Mouse (Mus musculus): ENCODE results near the gene Brd3. TPM values are rescaled to one million over a fixed set of nuclear protein-coding genes. Genes with fewer than 3 reads are reported as not detected.
A peak's percentile ranks its signal among the peaks of the same experiment; 100 is the strongest.

The Brd3 gene
- polyA plus RNA-seq, 1 experiment from 2014 or later, result 98.6 TPM

DNA sequence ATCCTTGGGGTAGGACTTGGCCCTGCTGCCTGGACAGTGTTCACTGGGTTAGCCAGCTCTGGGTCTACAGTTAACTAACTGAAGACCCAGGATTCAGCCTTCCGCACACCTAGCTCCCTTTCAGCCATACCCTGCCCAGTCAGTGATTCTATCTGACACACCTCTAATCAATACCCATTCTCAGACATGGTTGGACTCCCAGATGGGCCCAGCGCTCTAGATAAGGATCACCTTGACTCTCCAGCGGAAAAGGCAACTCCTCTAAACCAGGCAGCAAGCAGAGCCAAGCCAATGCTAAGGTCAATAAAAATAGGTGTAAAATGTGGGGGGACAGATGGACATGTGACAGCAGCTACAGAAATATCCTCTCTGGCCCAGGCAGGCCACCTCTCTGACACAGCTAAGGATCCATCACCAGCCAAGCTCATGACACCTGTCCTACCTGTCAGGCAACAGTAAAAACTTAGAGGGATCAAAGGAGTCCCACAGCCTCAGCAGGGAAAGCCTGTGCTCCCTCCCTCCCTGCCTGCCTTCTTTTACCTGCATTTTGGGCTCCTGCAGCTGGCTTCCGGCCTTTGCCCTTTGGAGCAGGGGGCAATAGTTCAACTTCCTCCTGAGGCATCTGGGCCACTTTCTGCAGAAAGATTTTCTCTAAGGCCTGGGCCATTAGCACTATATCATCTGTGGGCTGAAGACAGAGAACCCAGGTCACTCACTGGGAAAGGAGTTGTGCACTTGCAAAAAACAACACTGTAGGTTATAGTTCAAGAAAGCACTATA is 45.4 kb downstream of the Brd3 start:
- no peak overlapping the region for H3K9ac ChIP-seq (replicated peaks)
- peaks cover 3% of the 10 kb centered on the region; the same call in 1 of the 2 replicates for H3K4me1 ChIP-seq
- H3K4me3 ChIP-seq (replicated peaks), result no peak overlapping the region
- no peaks in the 10 kb centered on the region for H3K27me3 ChIP-seq (replicated peaks)
- H3K4me2 ChIP-seq, result no peak overlapping the region
- no peak overlapping the region for H3K27ac ChIP-seq (replicated peaks)
- H3K36me3 ChIP-seq, result peaks cover 69% of the 10 kb centered on the region
- H3K9me3 ChIP-seq (replicated peaks), result no peaks in the 10 kb centered on the region
- WGBS, result 91% methylated on average over 4 of the region's 4 CpGs
- ATAC-seq (ENCODE audit: low FRiP score), result no peak

GRCm38 (mm10) chr2:27460651-27461050 is 46.8 kb downstream of the Brd3 start:
- Histone ChIP-seq H3K4me2 (no peak overlapping the region), H3K4me3 (replicated peaks) (no peak overlapping the region), H3K27me3 (replicated peaks) (no peaks in the 10 kb centered on the region), H3K9me3 (replicated peaks) (no peaks in the 10 kb centered on the region), H3K4me1 (no peaks in the 10 kb centered on the region), H3K27ac (replicated peaks) (no peak overlapping the region), H3K9ac (replicated peaks) (no peak overlapping the region), H3K36me3 (peaks cover 82% of the 10 kb centered on the region)
- no peak for ATAC-seq (ENCODE audit: low FRiP score)
- WGBS, result 72% methylated on average over 9 of the region's 9 CpGs

DNA sequence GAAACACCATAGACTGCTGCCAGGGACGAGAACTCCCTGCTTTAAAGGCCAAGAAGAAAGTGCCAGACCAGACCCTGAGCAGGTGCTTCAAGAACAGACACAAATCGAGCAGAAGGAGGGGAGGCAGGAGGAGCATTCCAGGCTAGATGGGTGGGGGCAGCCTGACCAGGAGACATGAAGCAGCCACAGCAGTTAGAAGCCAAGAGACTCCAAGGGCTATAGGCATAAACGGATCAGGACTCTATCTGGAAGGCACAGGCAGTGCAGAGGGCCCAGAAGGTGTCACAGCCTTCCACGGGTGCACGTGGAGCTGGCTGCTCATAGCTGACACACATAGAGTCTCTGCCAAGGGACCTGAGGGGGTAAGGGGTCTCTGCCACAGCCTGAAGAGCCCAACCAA is 47.3 kb downstream of the Brd3 start:
- Histone ChIP-seq H3K36me3 (peaks cover 85% of the 10 kb centered on the region), H3K4me1 (no peaks in the 10 kb centered on the region), H3K4me3 (replicated peaks) (no peak overlapping the region)

GRCm38 (mm10) chr2:27459735-27460134 is 47.7 kb downstream of the Brd3 start:
- Histone ChIP-seq H3K27ac (replicated peaks) (no peak overlapping the region), H3K36me3 (peaks cover 86% of the 10 kb centered on the region), H3K27me3 (replicated peaks) (no peaks in the 10 kb centered on the region), H3K4me3 (replicated peaks) (no peak overlapping the region), H3K4me2 (no peak overlapping the region), H3K9ac (replicated peaks) (no peak overlapping the region), H3K9me3 (replicated peaks) (no peaks in the 10 kb centered on the region), H3K4me1 (no peaks in the 10 kb centered on the region)
- ATAC-seq (ENCODE audit: low FRiP score), result no peak
- 85% methylated on average over 7 of the region's 7 CpGs for WGBS

More for the DNA sequence above, 47.3 kb downstream of the Brd3 start:
- Histone ChIP-seq H3K9me3 (replicated peaks) (no peaks in the 10 kb centered on the region), H3K27me3 (replicated peaks) (no peaks in the 10 kb centered on the region), H3K27ac (replicated peaks) (no peak overlapping the region), H3K4me2 (no peak overlapping the region), H3K9ac (replicated peaks) (no peak overlapping the region)
- 88% methylated on average over 5 of the region's 5 CpGs for WGBS
- no peak for ATAC-seq (ENCODE audit: low FRiP score)

- Histone ChIP-seq H3K4me1 (no peaks in the 10 kb centered on the region), H3K36me3 (peaks cover 90% of the 10 kb centered on the region), H3K4me2 (no peak overlapping the region), H3K9me3 (replicated peaks) (no peaks in the 10 kb centered on the region), H3K27ac (replicated peaks) (no peak overlapping the region), H3K4me3 (replicated peaks) (no peak overlapping the region), H3K9ac (replicated peaks) (no peak overlapping the region), H3K27me3 (replicated peaks) (no peaks in the 10 kb centered on the region)
- ATAC-seq (ENCODE audit: low FRiP score), result no peak
- 92% methylated on average over 14 of the region's 14 CpGs for WGBS
Observed at GRCm38 (mm10) chr2:27450226-27450625, 57.2 kb downstream of the Brd3 start.

DNA sequence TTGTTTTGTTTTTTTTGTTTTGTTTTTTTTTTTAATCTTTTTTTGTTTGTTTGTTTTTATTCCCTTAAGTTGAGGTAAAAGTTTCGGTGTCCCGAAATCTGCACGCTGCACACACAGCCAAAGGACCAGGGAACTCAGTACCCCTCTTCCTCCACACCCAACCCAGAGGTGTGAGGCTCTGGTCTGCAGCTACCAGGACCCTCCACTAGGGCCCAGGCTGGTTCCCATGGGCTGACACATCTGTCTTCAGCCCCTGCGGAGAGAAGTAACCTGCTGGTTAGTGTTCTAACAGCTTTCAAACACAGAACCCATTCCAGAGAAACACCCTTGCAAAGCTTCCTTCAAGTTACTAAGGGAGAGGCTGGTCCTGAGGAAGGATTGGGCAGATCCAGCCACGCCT is 59.7 kb downstream of the Brd3 start:
- Histone ChIP-seq H3K27ac (replicated peaks) (no peak overlapping the region), H3K9ac (replicated peaks) (no peak overlapping the region), H3K4me3 (replicated peaks) (no peak overlapping the region), H3K27me3 (replicated peaks) (no peaks in the 10 kb centered on the region), H3K9me3 (replicated peaks) (no peaks in the 10 kb centered on the region), H3K36me3 (peaks cover 77% of the 10 kb centered on the region), H3K4me1 (peaks cover 12% of the 10 kb centered on the region), H3K4me2 (no peak overlapping the region)
- no peak for ATAC-seq (ENCODE audit: low FRiP score)
- WGBS, result 87% methylated on average over 5 of the region's 5 CpGs

DNA sequence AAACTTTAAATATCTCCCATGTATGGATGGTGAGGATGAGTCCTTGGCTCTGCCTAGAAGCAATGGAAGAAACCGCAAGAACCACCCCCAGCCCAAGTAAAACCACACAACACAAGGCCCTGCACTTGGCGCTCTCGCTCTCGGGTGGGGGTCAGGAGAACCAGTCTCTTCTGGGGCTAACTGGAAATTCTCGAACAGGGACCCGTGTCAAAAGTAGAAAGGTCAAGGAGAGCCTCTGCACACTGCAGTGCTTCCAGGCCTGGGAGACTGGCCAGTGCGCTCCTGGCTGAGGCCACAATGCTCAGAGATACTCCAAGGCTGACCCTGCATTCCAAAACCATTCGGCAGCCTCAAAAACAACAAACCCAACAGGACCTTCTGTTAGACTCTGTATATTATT is 60.6 kb downstream of the Brd3 start:
- H3K27me3 ChIP-seq (replicated peaks), result no peaks in the 10 kb centered on the region
- peaks cover 15% of the 10 kb centered on the region for H3K4me1 ChIP-seq
- no peak overlapping the region for H3K4me2 ChIP-seq
- WGBS, result 96% methylated on average over 8 of the region's 8 CpGs
- peaks cover 69% of the 10 kb centered on the region for H3K36me3 ChIP-seq
- no peak for ATAC-seq (ENCODE audit: low FRiP score)
- no peaks in the 10 kb centered on the region for H3K9me3 ChIP-seq (replicated peaks)
- no peak overlapping the region for H3K9ac ChIP-seq (replicated peaks)
- H3K27ac ChIP-seq (replicated peaks), result no peak overlapping the region
- H3K4me3 ChIP-seq (replicated peaks), result no peak overlapping the region

DNA sequence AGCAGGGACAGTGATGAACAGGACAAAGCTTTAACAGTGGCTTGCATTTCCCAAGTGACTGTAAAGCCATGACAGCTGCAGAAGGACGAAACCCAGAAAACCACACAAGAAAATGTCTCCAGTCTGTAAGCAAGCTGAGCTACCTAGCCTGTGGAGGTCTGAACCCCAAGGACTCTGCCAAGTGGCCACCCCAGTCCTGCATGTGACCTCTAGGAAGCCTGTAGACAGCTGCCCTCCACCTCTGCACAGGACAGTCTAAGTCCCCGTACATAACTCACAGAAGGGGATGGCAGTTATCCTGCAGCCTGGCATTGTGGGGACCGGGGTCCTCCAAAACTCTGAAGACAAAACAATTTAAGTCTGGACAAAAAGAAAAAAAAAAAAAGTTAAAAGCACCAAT is 61.6 kb downstream of the Brd3 start:
- H3K36me3 ChIP-seq, result peaks cover 60% of the 10 kb centered on the region
- H3K27me3 ChIP-seq (replicated peaks), result no peaks in the 10 kb centered on the region
- no peak for ATAC-seq (ENCODE audit: low FRiP score)
- no peak overlapping the region for H3K9ac ChIP-seq (replicated peaks)
- WGBS, result 92% methylated on average over 3 of the region's 3 CpGs
- H3K4me3 ChIP-seq (replicated peaks), result no peak overlapping the region
- no peak overlapping the region for H3K27ac ChIP-seq (replicated peaks)
- H3K4me2 ChIP-seq, result no peak overlapping the region
- H3K9me3 ChIP-seq (replicated peaks), result no peaks in the 10 kb centered on the region
- H3K4me1 ChIP-seq, result peaks cover 18% of the 10 kb centered on the region

- H3K36me3 ChIP-seq, result peaks cover 35% of the 10 kb centered on the region
- peaks cover 18% of the 10 kb centered on the region for H3K4me1 ChIP-seq
- H3K9me3 ChIP-seq (replicated peaks), result no peaks in the 10 kb centered on the region
- peak overlapping the region; percentile 82 for H3K9ac ChIP-seq (replicated peaks)
- 78% methylated on average over 5 of the region's 5 CpGs for WGBS
- no peak overlapping the region for H3K27ac ChIP-seq (replicated peaks)
- ATAC-seq (ENCODE audit: low FRiP score), result no peak
- peak overlapping the region; percentile 79 for H3K4me3 ChIP-seq (replicated peaks)
- H3K27me3 ChIP-seq (replicated peaks), result no peaks in the 10 kb centered on the region
- peak overlapping the region; percentile 80 for H3K4me2 ChIP-seq
Observed at GRCm38 (mm10) chr2:27443450-27443708, 64.1 kb downstream of the Brd3 start.

GRCm38 (mm10) chr2:27442708-27443449 is 64.6 kb downstream of the Brd3 start:
- ATAC-seq (ENCODE audit: low FRiP score), result peak; percentile 55
- H3K27me3 ChIP-seq (replicated peaks), result no peaks in the 10 kb centered on the region
- 30% methylated on average over 20 of the region's 20 CpGs for WGBS

DNA sequence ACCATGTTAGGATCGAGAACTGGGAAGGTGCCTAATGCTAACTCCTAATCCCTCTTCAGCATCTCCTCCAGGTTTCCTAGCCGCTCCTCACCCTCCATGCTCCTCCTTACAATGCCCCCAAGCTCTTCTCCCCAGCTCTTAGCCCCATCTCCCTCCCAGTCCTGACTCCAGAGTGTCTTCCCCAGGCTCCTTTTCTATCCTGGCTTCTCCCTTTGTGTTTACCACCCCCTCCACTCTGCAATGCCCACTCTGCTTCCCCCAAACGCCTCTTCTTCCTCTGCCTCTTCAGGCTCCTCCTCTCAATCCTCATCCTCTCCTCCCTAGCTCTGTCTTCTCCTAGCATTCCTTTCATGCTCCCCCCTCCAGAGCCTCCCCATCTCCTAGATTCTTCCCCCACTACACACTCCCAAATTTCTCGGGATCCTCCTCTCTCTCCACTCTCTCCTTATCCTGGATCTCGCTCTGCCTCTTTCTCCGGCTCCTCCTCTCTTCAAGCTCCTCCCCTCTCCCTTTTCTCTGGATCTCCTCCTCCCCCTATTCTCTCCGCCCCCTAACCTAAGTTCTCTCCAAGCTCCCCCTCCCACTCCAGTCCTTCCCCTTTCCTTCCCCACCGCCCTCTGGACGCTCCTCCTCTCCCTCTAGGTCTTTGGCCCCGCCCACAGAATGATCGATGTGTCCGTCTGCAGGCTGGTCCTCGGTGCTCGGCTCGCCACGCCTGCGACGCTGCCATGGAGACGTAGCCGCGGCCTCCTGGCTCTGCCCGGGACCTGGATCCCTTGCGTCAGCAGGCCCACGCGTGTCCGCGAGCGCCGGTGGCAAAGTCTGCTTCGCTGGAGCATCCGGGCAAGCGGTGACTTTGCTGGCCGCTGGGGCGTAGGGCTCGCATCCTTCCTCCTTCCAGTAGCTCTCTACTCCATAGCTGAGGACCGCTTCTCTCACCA is 65.4 kb downstream of the Brd3 start, which contains the start of gene Brd3os:
Gene Brd3os, plus strand, starts transcription at position 558 of the 941 bp plus-strand sequence.
- peak; percentile 93 for ATAC-seq (ENCODE audit: low FRiP score)

More at GRCm38 (mm10) chr2:27442708-27443449, 64.6 kb downstream of the Brd3 start:
- Histone ChIP-seq H3K9me3 (replicated peaks) (no peaks in the 10 kb centered on the region), H3K27ac (replicated peaks) (peak overlapping the region; percentile 83), H3K4me2 (peak overlapping the region; percentile 80), H3K4me1 (peaks cover 18% of the 10 kb centered on the region), H3K36me3 (peaks cover 30% of the 10 kb centered on the region), H3K9ac (replicated peaks) (peak overlapping the region; percentile 82), H3K4me3 (replicated peaks) (peak overlapping the region; percentile 79)

More for the DNA sequence above, 65.4 kb downstream of the Brd3 start, which contains the start of gene Brd3os:
- under 1% methylated on average over 36 of the region's 36 CpGs for WGBS
- Histone ChIP-seq H3K4me2 (peak within 1 kb of the TSS; percentile 80), H3K9me3 (replicated peaks) (no peaks in the 10 kb centered on the region), H3K9ac (replicated peaks) (peak within 1 kb of the TSS; percentile 82), H3K36me3 (peaks cover 22% of the 10 kb centered on the region), H3K4me3 (replicated peaks) (peak within 1 kb of the TSS; percentile 79), H3K27ac (replicated peaks) (peak within 1 kb of the TSS; percentile 86), H3K4me1 (peaks cover 18% of the 10 kb centered on the region), H3K27me3 (replicated peaks) (no peaks in the 10 kb centered on the region)

Measured in neural tube, embryonic 15.5 days (tissue).